Mouse (Mus musculus) myocyte (in vitro differentiated cells): ENCODE measurements around the gene Slc13a4. TPM values are rescaled to one million over a fixed set of nuclear protein-coding genes. Genes with fewer than 3 reads are reported as not detected.

Source experiments
- H3K27me3 ChIP-seq: one replicate; pipeline ENCODE4 v1.6.1; 2011; ENCODE audit not compliant: control insufficient read depth, insufficient read depth, insufficient read length
- H3K36me3 ChIP-seq: one replicate; pipeline ENCODE4 v1.6.1; 2011; ENCODE audit not compliant: control insufficient read depth, insufficient read depth
- H3K4me2 ChIP-seq: one replicate; pipeline ENCODE4 v1.6.1; 2011; ENCODE audit warnings: low read depth, control low read depth
- H3K4me3 ChIP-seq: one replicate; pipeline ENCODE4 v1.5.1; 2011; ENCODE audit warnings: mild to moderate bottlenecking, control low read depth, moderate library complexity
- H3K79me2 ChIP-seq: one replicate; pipeline ENCODE4 v1.6.1; 2011; ENCODE audit not compliant: control insufficient read depth, insufficient read depth
- H3ac ChIP-seq: one replicate; pipeline ENCODE4 v1.6.1; 2011; ENCODE audit not compliant: control insufficient read depth, insufficient read length
- CEBPB ChIP-seq: IDR thresholded peaks from 2 replicates; pipeline ENCODE4 v1.6.1; 2011; ENCODE audit warnings: mild to moderate bottlenecking, moderate library complexity; ENCODE audit not compliant: poor library complexity, insufficient read depth, severe bottlenecking
- E2F4 ChIP-seq: IDR thresholded peaks from one replicate; pipeline ENCODE4 v1.6.1; 2011; ENCODE audit warnings: mild to moderate bottlenecking, control low read depth, moderate library complexity; ENCODE audit not compliant: insufficient read depth
- MAX ChIP-seq: IDR thresholded peaks from one replicate; pipeline ENCODE4 v1.6.1; 2011; ENCODE audit warnings: low read depth, mild to moderate bottlenecking, control low read depth
- MYOD1 ChIP-seq, 3 experiments: IDR thresholded peaks; one replicate each; pipeline ENCODE4 v1.6.1; 2011; ENCODE audit warnings: control low read depth in 2 of 3, low read depth in 2 of 3, mild to moderate bottlenecking in 2 of 3, moderate library complexity in 1 of 3; ENCODE audit not compliant: insufficient read length in 2 of 3, control insufficient read depth in 1 of 3
- MYOG ChIP-seq, 3 experiments: IDR thresholded peaks; one replicate each; pipeline ENCODE4 v1.6.1; 2011; ENCODE audit warnings: control low read depth in 2 of 3, low read depth in 2 of 3, mild to moderate bottlenecking in 2 of 3; ENCODE audit not compliant: insufficient read length in 2 of 3, control insufficient read depth in 1 of 3, insufficient read depth in 1 of 3
- POLR2A ChIP-seq: IDR thresholded peaks from one replicate; pipeline ENCODE4 v1.6.1; 2011; ENCODE audit warnings: low read depth, mild to moderate bottlenecking, control low read depth, moderate library complexity; ENCODE audit not compliant: insufficient read length
- POLR2AphosphoS2 ChIP-seq: IDR thresholded peaks from one replicate; pipeline ENCODE4 v1.6.1; 2011; ENCODE audit warnings: low read depth, control low read depth; ENCODE audit not compliant: insufficient read length
- REST ChIP-seq: IDR thresholded peaks from one replicate; pipeline ENCODE4 v1.6.1; 2011; ENCODE audit warnings: mild to moderate bottlenecking, control low read depth, moderate library complexity; ENCODE audit not compliant: insufficient read depth, insufficient read length
- SRF ChIP-seq: IDR thresholded peaks from one replicate; pipeline ENCODE4 v1.6.1; 2011; ENCODE audit warnings: low read depth; ENCODE audit not compliant: control insufficient read depth, insufficient read length
- TCF12 ChIP-seq: IDR thresholded peaks from one replicate; pipeline ENCODE4 v1.6.1; 2011; ENCODE audit warnings: mild to moderate bottlenecking, control low read depth; ENCODE audit not compliant: poor library complexity, insufficient read depth, severe bottlenecking
- TCF3 ChIP-seq: IDR thresholded peaks from one replicate; pipeline ENCODE4 v1.6.1; 2011; ENCODE audit warnings: low read depth, control low read depth; ENCODE audit not compliant: insufficient read length
- USF1 ChIP-seq: IDR thresholded peaks from one replicate; pipeline ENCODE4 v1.6.1; 2011; ENCODE audit warnings: low read depth, mild to moderate bottlenecking, control low read depth, moderate library complexity
- polyA plus RNA-seq: library from polyadenylated mRNA; unstranded; fragments of >200 nt; fragmentation: generic; extraction: Trizol; gene quantifications from one replicate; pipeline ENCODE4 v1.2.1, GENCODE M21; 2012; ENCODE audit warnings: missing spikeins

Slc13a4 gene
- polyA plus RNA-seq, 1 experiment: 0.04 TPM

GRCm38 (mm10) chr6:35268711-35269110, 39.2 kb downstream of the Slc13a4 start:
- no peak overlapping the region for H3ac ChIP-seq
- TF ChIP-seq MAX (no peak), E2F4 (no peak), SRF (no peak), MYOD1 (IDR thresholded peaks at IDR 0.05; ENCODE audit: control insufficient read depth in 1 of 3, insufficient read length in 2 of 3, low read depth in 2 of 3) (no peak), POLR2A (no peak), USF1 (no peak), MYOG (IDR thresholded peaks at IDR 0.05; ENCODE audit: control insufficient read depth in 1 of 3, insufficient read depth in 1 of 3, insufficient read length in 2 of 3, low read depth in 2 of 3) (no peak), CEBPB (no peak), TCF12 (no peak), TCF3 (no peak), POLR2AphosphoS2 (no peak), REST (no peak)
- H3K36me3 ChIP-seq: peaks cover under 1% of the 10 kb centered on the region
- no peak overlapping the region for H3K4me3 ChIP-seq
- H3K79me2 ChIP-seq: no peaks in the 10 kb centered on the region
- no peak overlapping the region for H3K4me2 ChIP-seq
- H3K27me3 ChIP-seq: no peaks in the 10 kb centered on the region

- Histone ChIP-seq H3ac (no peak overlapping the region), H3K79me2 (no peaks in the 10 kb centered on the region), H3K4me3 (no peak overlapping the region), H3K27me3 (no peaks in the 10 kb centered on the region), H3K36me3 (peaks cover 18% of the 10 kb centered on the region), H3K4me2 (no peak overlapping the region)
- TF ChIP-seq CEBPB (no peak), MYOD1 (IDR thresholded peaks at IDR 0.05; ENCODE audit: control insufficient read depth in 1 of 3, insufficient read length in 2 of 3, low read depth in 2 of 3) (no peak), SRF (no peak), TCF12 (no peak), REST (no peak), POLR2AphosphoS2 (peak; percentile 76), USF1 (no peak), TCF3 (no peak), MYOG (IDR thresholded peaks at IDR 0.05; ENCODE audit: control insufficient read depth in 1 of 3, insufficient read depth in 1 of 3, insufficient read length in 2 of 3, low read depth in 2 of 3) (no peak)
Measured at GRCm38 (mm10) chr6:35265580-35266278, 42.2 kb downstream of the Slc13a4 start.

- TF ChIP-seq SRF (no peak), MAX (no peak), E2F4 (no peak), TCF12 (no peak), MYOG (IDR thresholded peaks at IDR 0.05; ENCODE audit: control insufficient read depth in 1 of 3, insufficient read depth in 1 of 3, insufficient read length in 2 of 3, low read depth in 2 of 3) (no peak), TCF3 (no peak), POLR2A (no peak), CEBPB (no peak), MYOD1 (IDR thresholded peaks at IDR 0.05; ENCODE audit: control insufficient read depth in 1 of 3, insufficient read length in 2 of 3, low read depth in 2 of 3) (no peak)
- peaks cover 18% of the 10 kb centered on the region for H3K36me3 ChIP-seq
- H3K4me3 ChIP-seq: no peak overlapping the region
- no peak overlapping the region for H3ac ChIP-seq
- peaks cover 46% of the 10 kb centered on the region for H3K79me2 ChIP-seq
- no peak overlapping the region for H3K4me2 ChIP-seq
- no peaks in the 10 kb centered on the region for H3K27me3 ChIP-seq
Measured at GRCm38 (mm10) chr6:35260531-35260930, 47.4 kb downstream of the Slc13a4 start.

DNA sequence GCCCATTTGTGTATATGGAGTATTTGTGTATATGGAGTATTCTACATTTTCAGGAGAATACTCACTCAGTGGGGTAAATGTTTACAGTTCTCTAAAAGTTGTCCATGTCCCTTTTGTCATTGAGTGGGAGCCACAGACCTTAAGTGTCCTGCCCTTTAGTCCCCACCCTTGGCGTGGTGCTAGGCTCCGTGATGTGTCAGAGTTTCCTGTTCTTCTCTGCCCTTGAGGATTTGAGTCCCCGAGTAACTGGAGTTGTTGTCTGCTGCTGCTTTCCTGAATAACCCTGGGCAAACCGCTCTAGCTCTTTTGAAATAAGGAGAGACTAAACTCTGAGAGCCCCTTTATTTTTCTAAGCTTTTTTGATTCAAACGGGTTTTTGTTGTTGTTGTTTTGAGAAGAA, 48.4 kb downstream of the Slc13a4 start:
- no peaks in the 10 kb centered on the region for H3K27me3 ChIP-seq
- no peak overlapping the region for H3K4me2 ChIP-seq
- TF ChIP-seq TCF3 (no peak), E2F4 (no peak)
- H3ac ChIP-seq: no peak overlapping the region
- H3K36me3 ChIP-seq: peaks cover 18% of the 10 kb centered on the region
- peaks cover 56% of the 10 kb centered on the region for H3K79me2 ChIP-seq
- H3K4me3 ChIP-seq: no peak overlapping the region

- H3K27me3 ChIP-seq: no peaks in the 10 kb centered on the region
- H3ac ChIP-seq: no peak overlapping the region
- no peak overlapping the region for H3K4me3 ChIP-seq
- no peak overlapping the region for H3K4me2 ChIP-seq
- peaks cover 62% of the 10 kb centered on the region for H3K79me2 ChIP-seq
- H3K36me3 ChIP-seq: peaks cover 18% of the 10 kb centered on the region
- no peak for TF ChIP-seq TCF12
Measured at GRCm38 (mm10) chr6:35258922-35259321, 49.0 kb downstream of the Slc13a4 start.
